ENCODE assay signal across 21 mouse cellular contexts in the genomic region with DNA sequence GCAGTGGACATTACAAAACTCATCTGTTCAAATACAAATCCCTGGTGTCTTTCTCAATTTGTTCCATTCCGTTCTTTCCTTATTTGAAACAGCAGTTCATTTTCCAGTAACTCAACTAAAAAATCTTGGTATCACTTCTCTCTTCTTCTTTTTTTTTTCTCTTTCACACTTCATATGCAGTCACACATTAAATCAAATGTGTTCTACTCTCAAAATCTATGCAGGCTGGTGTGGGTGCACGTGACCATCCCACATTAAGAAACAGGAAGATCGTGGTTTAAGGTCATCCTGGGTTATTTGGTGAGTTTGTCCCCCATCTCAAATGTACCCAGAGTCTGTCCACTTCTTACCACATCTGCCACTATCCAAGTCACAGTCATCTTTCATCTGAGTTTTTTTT. TPM values are rescaled to one million over a fixed set of nuclear protein-coding genes. Genes with fewer than 3 reads are reported as not detected.
DNase-seq lines count a peak whose midpoint lies in the region; ATAC-seq and TF ChIP-seq lines count a peak whose summit lies in the region.
"Had no signal": no experiment of that assay in that cellular context is flagged by ENCODE, and none has a peak within 500 bp of the region (broad histone marks: within the 10 kb centered on the region; RNA-seq: fewer than 3 reads in every experiment).

No protein-coding gene starts in this region.

- H3K4me3 ChIP-seq in gastrocnemius, adult 2 months = no peak overlapping the region
- no peak overlapping the region for H3K4me3 ChIP-seq in spleen, adult 2 months (ENCODE audit: extremely low read depth, insufficient read depth, insufficient read length)
- H3K4me3 ChIP-seq: embryonic facial prominence, embryonic 13.5 days; midbrain, embryonic 10.5 days had no signal

- no peak for TF ChIP-seq CTCF in gastrocnemius, adult 2 months (IDR thresholded peaks at IDR 0.05)
- no peak for TF ChIP-seq CTCF in spleen, adult 2 months (IDR thresholded peaks at IDR 0.05; ENCODE audit: extremely low read depth, insufficient read depth, insufficient read length, insufficient replicate concordance)

- peaks cover 3% of the 10 kb centered on the region; the same call in 1 of the 2 replicates for H3K36me3 ChIP-seq in spleen, adult 2 months (ENCODE audit: control insufficient read depth, insufficient read depth, low read length)
- H3K36me3 ChIP-seq: embryonic facial prominence, embryonic 13.5 days; midbrain, embryonic 10.5 days had no signal

- WGBS in spleen, adult 2 months = 14% methylated on average over 3 of the region's 3 CpGs

- H3K27ac ChIP-seq in gastrocnemius, adult 2 months = peak overlapping the region; percentile 25; the same call in 1 of the 2 replicates
- peak overlapping the region; percentile 93 for H3K27ac ChIP-seq in spleen, adult 2 months (ENCODE audit: insufficient read depth, low read length)
- H3K27ac ChIP-seq: embryonic facial prominence, embryonic 13.5 days; hindbrain, postnatal 0 days; kidney, postnatal 0 days; liver, embryonic 14.5 days; midbrain, embryonic 10.5 days had no signal

- intact Hi-C loops in gastrocnemius, adult 2 months (cut with DNase I) = no loop called here
- intact Hi-C loops in gastrocnemius, postnatal 36 days (cut with DNase I) = no loop called here

- DNase-seq in gastrocnemius, adult 2 months = no peak
- DNase-seq in gastrocnemius, postnatal 36 days = no peak
- peak; percentile 62 to 64 for DNase-seq in spleen, adult 2 months (ENCODE audit: low read depth in 1 of 2, low spot score in 2 of 2)
- no peak for DNase-seq in spleen, adult 12 weeks (ENCODE audit: low spot score)
- peak; percentile 42 for DNase-seq in skeletal muscle tissue, adult 2 months (ENCODE audit: low read depth, low spot score)
- no peak for DNase-seq in layer of hippocampus, adult 9-11 months
- DNase-seq in kidney, postnatal 36 days = no peak
- DNase-seq: adrenal gland, adult 8-10 months; cerebellum, postnatal 10 days; heart, postnatal 36 days; kidney, adult 11 months; lung, postnatal 14 days; thymus, postnatal 14 days had no signal

- ATAC-seq in hematopoietic stem cell, adult 5-6 weeks (replicated peaks in 1 of 2; ENCODE audit: insufficient read depth in 1 of 2, low FRiP score in 2 of 2, low TSS enrichment in 1 of 2, low read depth in 1 of 2, poor library complexity in 2 of 2, severe bottlenecking in 2 of 2) = peak; percentile 56 to 62
- ATAC-seq: forebrain, embryonic 14.5 days; hindbrain, postnatal 0 days had no signal

- no peak for TF ChIP-seq POLR2A in spleen, adult 2 months (IDR thresholded peaks at IDR 0.05; ENCODE audit: low read depth, low read length)

- no peaks in the 10 kb centered on the region for H3K27me3 ChIP-seq in spleen, adult 2 months (ENCODE audit: control insufficient read depth, insufficient read depth, low read length)
- H3K27me3 ChIP-seq: embryonic facial prominence, embryonic 13.5 days had no signal

- H3K4me1 ChIP-seq in spleen, adult 2 months (ENCODE audit: control insufficient read depth, insufficient read depth, insufficient read length) = peaks cover 27% of the 10 kb centered on the region

RNA-seq across cellular contexts. Expression of a gene that starts 13.7 kb away (rescaled TPM):
- total RNA-seq in gastrocnemius, adult 2 months (2021) = 1 to 10 TPM; 2.7 to 3.5 TPM
- total RNA-seq in gastrocnemius, postnatal 36 days (2021) = 1 to 10 TPM; 2.8 to 3.1 TPM
- 37.3 and 38.9 TPM in 2 replicates for polyA plus RNA-seq in spleen, adult 2 months (2012; rRNA removed)
- 1.2 and 1.3 TPM in 2 replicates for total RNA-seq in hematopoietic stem cell, adult 5-6 weeks (2017)

RNA-seq across cellular contexts. Expression of a gene that starts 30.9 kb away (rescaled TPM):
- 1 to 10 TPM; 5.4 to 5.8 TPM for total RNA-seq in gastrocnemius, adult 2 months (2021)
- 1 to 10 TPM; 3.5 TPM for total RNA-seq in gastrocnemius, postnatal 36 days (2021)
- 0.42 TPM in 1 of 2 replicates, not detected in the other for polyA plus RNA-seq in spleen, adult 2 months (2012; rRNA removed)
- total RNA-seq in hematopoietic stem cell, adult 5-6 weeks (2017) = 0.89 and 3.2 TPM in 2 replicates
- total RNA-seq: hindbrain, postnatal 0 days; midbrain, postnatal 0 days had no signal
- polyA plus RNA-seq: embryonic facial prominence, embryonic 13.5 days; kidney, postnatal 0 days had no signal

Comparison
In these comparisons a context has a peak if more than half of its experiments do, and no peak if none do; other contexts are left out.
1. DNase-seq: peak in spleen, adult 2 months (2 of 2) and skeletal muscle tissue, adult 2 months (single experiment); none in gastrocnemius, adult 2 months (single experiment), gastrocnemius, postnatal 36 days (0 of 2), spleen, adult 12 weeks (single experiment), layer of hippocampus, adult 9-11 months (single experiment) and kidney, postnatal 36 days (0 of 2).